In the genomic region with DNA sequence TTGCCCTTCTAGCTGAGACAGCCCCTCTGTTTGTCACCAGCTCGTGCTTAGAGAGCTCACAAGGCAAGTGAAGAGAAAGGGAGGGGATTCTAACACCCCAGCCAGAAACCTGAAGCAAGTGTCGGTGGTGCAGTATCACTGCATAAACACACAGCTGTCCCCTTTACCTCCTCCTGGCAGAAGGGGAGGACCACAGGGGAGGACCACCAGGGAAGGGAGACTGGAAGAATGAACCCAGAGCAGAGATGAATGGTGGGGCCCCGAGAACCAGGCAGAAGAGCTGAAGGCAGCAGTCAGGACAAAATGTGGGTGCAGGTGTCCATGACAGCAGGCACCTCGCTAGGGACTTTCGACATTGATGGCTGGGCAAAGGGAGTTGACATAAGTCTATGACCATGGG, we compare ENCODE assay signal across 18 mouse cellular contexts. TPM values are rescaled to one million over a fixed set of nuclear protein-coding genes. Genes with fewer than 3 reads are reported as not detected.
DNase-seq lines count a peak whose midpoint lies in the region; ATAC-seq and TF ChIP-seq lines count a peak whose summit lies in the region.
"Had no signal": no experiment of that assay in that cellular context is flagged by ENCODE, and none has a peak within 500 bp of the region (broad histone marks: within the 10 kb centered on the region; RNA-seq: fewer than 3 reads in every experiment).

No protein-coding gene starts in this region.

- peak; percentile 10; the same call in 1 of the 2 replicates for ATAC-seq in forebrain, embryonic 13.5 days
- no peak; the same call in 1 of the 2 replicates for ATAC-seq in forebrain, embryonic 15.5 days (replicated peaks)
- ATAC-seq in limb, embryonic 12.5 days (ENCODE audit: insufficient number of reproducible peaks, insufficient read depth, low FRiP score, low TSS enrichment, low read depth), result no peak
- no peak for ATAC-seq in stomach, postnatal 0 days (ENCODE audit: low FRiP score, low TSS enrichment)
- ATAC-seq: midbrain, embryonic 13.5 days had no signal

- no peak for TF ChIP-seq POLR2A in spleen, adult 2 months (IDR thresholded peaks at IDR 0.05; ENCODE audit: low read depth, low read length)

- WGBS in forebrain, embryonic 13.5 days, result 74% methylated on average over 5 of the region's 5 CpGs
- 62% methylated on average over 5 of the region's 5 CpGs for WGBS in forebrain, embryonic 15.5 days
- 82% methylated on average over 5 of the region's 5 CpGs for WGBS in spleen, adult 2 months
- WGBS in limb, embryonic 12.5 days, result 60% methylated on average over 5 of the region's 5 CpGs
- 66% methylated on average over 5 of the region's 5 CpGs for WGBS in stomach, postnatal 0 days

- no peaks in the 10 kb centered on the region for H3K9me3 ChIP-seq in forebrain, embryonic 13.5 days (replicated peaks)
- no peaks in the 10 kb centered on the region for H3K9me3 ChIP-seq in forebrain, embryonic 15.5 days
- no peaks in the 10 kb centered on the region for H3K9me3 ChIP-seq in limb, embryonic 12.5 days
- no peaks in the 10 kb centered on the region for H3K9me3 ChIP-seq in stomach, postnatal 0 days (ENCODE audit: control insufficient read depth, low read length)
- H3K9me3 ChIP-seq: hindbrain, embryonic 12.5 days; midbrain, embryonic 13.5 days had no signal

- no peak for DNase-seq in spleen, adult 2 months (ENCODE audit: low read depth in 1 of 2, low spot score in 2 of 2)
- no peak for DNase-seq in spleen, adult 12 weeks (ENCODE audit: low spot score)
- DNase-seq in stomach, postnatal 0 days (ENCODE audit: low spot score), result no peak
- DNase-seq in right cerebral cortex, postnatal 10 days (ENCODE audit: low spot score in 2 of 2), result no peak
- DNase-seq: adrenal gland, postnatal 25 days; cerebellum, adult 9-10 months; heart, postnatal 14 days; kidney, adult 11 months; layer of hippocampus, adult 9-11 months; right cerebral cortex, postnatal 14 days had no signal

- no peak overlapping the region for H3K4me2 ChIP-seq in forebrain, embryonic 13.5 days
- H3K4me2 ChIP-seq in forebrain, embryonic 15.5 days (replicated peaks), result no peak overlapping the region
- H3K4me2 ChIP-seq in limb, embryonic 12.5 days, result no peak overlapping the region
- no peak overlapping the region for H3K4me2 ChIP-seq in stomach, postnatal 0 days (replicated peaks; ENCODE audit: low read depth)
- H3K4me2 ChIP-seq: heart, embryonic 11.5 days; hindbrain, embryonic 12.5 days; midbrain, embryonic 13.5 days had no signal

- H3K4me1 ChIP-seq in forebrain, embryonic 13.5 days, result no peaks in the 10 kb centered on the region
- peaks cover 5% of the 10 kb centered on the region; the same call in 1 of the 2 replicates for H3K4me1 ChIP-seq in forebrain, embryonic 15.5 days
- peaks cover 4% of the 10 kb centered on the region; the same call in 1 of the 2 replicates for H3K4me1 ChIP-seq in spleen, adult 2 months (ENCODE audit: control insufficient read depth, insufficient read depth, insufficient read length)
- peaks cover 46% of the 10 kb centered on the region for H3K4me1 ChIP-seq in limb, embryonic 12.5 days (replicated peaks)
- H3K4me1 ChIP-seq in stomach, postnatal 0 days (replicated peaks; ENCODE audit: control insufficient read depth, insufficient read depth), result no peaks in the 10 kb centered on the region
- H3K4me1 ChIP-seq: hindbrain, embryonic 12.5 days; midbrain, embryonic 13.5 days had no signal

- peak overlapping the region; percentile 7 for H3K27ac ChIP-seq in forebrain, embryonic 13.5 days
- H3K27ac ChIP-seq in forebrain, embryonic 15.5 days (replicated peaks), result no peak overlapping the region
- H3K27ac ChIP-seq in spleen, adult 2 months (ENCODE audit: insufficient read depth, low read length), result peak overlapping the region; percentile 9; the same call in 1 of the 2 replicates
- 0 out of 2 replicates have a peak overlapping the region, but pooled peaks have one; percentile 35 for H3K27ac ChIP-seq in limb, embryonic 12.5 days
- no peak overlapping the region for H3K27ac ChIP-seq in stomach, postnatal 0 days (replicated peaks)
- H3K27ac ChIP-seq: hindbrain, embryonic 12.5 days; left cerebral cortex, adult 2 months; midbrain, embryonic 13.5 days had no signal

- no peak for TF ChIP-seq CTCF in spleen, adult 2 months (IDR thresholded peaks at IDR 0.05; ENCODE audit: extremely low read depth, insufficient read depth, insufficient read length, insufficient replicate concordance)
- no peak for TF ChIP-seq CTCF in stomach, postnatal 0 days (IDR thresholded peaks at IDR 0.05; ENCODE audit: low read depth)

- no peaks in the 10 kb centered on the region for H3K27me3 ChIP-seq in forebrain, embryonic 13.5 days
- no peaks in the 10 kb centered on the region for H3K27me3 ChIP-seq in forebrain, embryonic 15.5 days
- H3K27me3 ChIP-seq in spleen, adult 2 months (ENCODE audit: control insufficient read depth, insufficient read depth, low read length), result no peaks in the 10 kb centered on the region
- H3K27me3 ChIP-seq in limb, embryonic 12.5 days, result peaks cover 8% of the 10 kb centered on the region; the same call in 1 of the 2 replicates
- no peaks in the 10 kb centered on the region for H3K27me3 ChIP-seq in stomach, postnatal 0 days (ENCODE audit: control insufficient read depth, insufficient read depth, low read length)
- H3K27me3 ChIP-seq: hindbrain, embryonic 12.5 days; midbrain, embryonic 13.5 days had no signal

- TF ChIP-seq EP300 in stomach, postnatal 0 days (optimal IDR thresholded peaks at IDR 0.05), result no peak

- no peaks in the 10 kb centered on the region for H3K36me3 ChIP-seq in forebrain, embryonic 13.5 days (ENCODE audit: poor library complexity, severe bottlenecking)
- H3K36me3 ChIP-seq in forebrain, embryonic 15.5 days, result no peaks in the 10 kb centered on the region
- no peaks in the 10 kb centered on the region for H3K36me3 ChIP-seq in spleen, adult 2 months (ENCODE audit: control insufficient read depth, insufficient read depth, low read length)
- H3K36me3 ChIP-seq in limb, embryonic 12.5 days, result no peaks in the 10 kb centered on the region
- no peaks in the 10 kb centered on the region for H3K36me3 ChIP-seq in stomach, postnatal 0 days (ENCODE audit: control insufficient read depth, insufficient read depth, low read length)
- H3K36me3 ChIP-seq: hindbrain, embryonic 12.5 days; midbrain, embryonic 13.5 days had no signal

- no peak overlapping the region for H3K9ac ChIP-seq in forebrain, embryonic 13.5 days
- no peak overlapping the region for H3K9ac ChIP-seq in forebrain, embryonic 15.5 days (replicated peaks)
- H3K9ac ChIP-seq in limb, embryonic 12.5 days (replicated peaks), result no peak overlapping the region
- H3K9ac ChIP-seq in stomach, postnatal 0 days (ENCODE audit: low read length), result no peak overlapping the region
- H3K9ac ChIP-seq: hindbrain, embryonic 12.5 days; midbrain, embryonic 13.5 days had no signal

- H3K4me3 ChIP-seq in forebrain, embryonic 13.5 days, result no peak overlapping the region
- H3K4me3 ChIP-seq in forebrain, embryonic 15.5 days, result no peak overlapping the region
- no peak overlapping the region for H3K4me3 ChIP-seq in spleen, adult 2 months (ENCODE audit: extremely low read depth, insufficient read depth, insufficient read length)
- no peak overlapping the region for H3K4me3 ChIP-seq in limb, embryonic 12.5 days (replicated peaks)
- no peak overlapping the region for H3K4me3 ChIP-seq in stomach, postnatal 0 days (ENCODE audit: low read depth, low read length)
- H3K4me3 ChIP-seq: hindbrain, embryonic 12.5 days; left cerebral cortex, adult 2 months; megakaryocyte, embryonic 14.5 days; midbrain, embryonic 13.5 days had no signal

RNA-seq across cellular contexts. Expression of a gene that starts 51.8 kb away (rescaled TPM):
- 13.0 and 14.2 TPM in 2 replicates for polyA plus RNA-seq in forebrain, embryonic 13.5 days (2015; fragmentation: Nextera tagmentation; extraction: Ambion mirVana)
- 12.4 and 12.9 TPM in 2 replicates for polyA plus RNA-seq in forebrain, embryonic 15.5 days (2015; fragmentation: Nextera tagmentation; extraction: Ambion mirVana)
- polyA plus RNA-seq in spleen, adult 2 months (2012; rRNA removed), result 5.4 and 6.1 TPM in 2 replicates
- 16.8 and 17.5 TPM in 2 replicates for polyA plus RNA-seq in limb, embryonic 12.5 days (2016; fragmentation: Nextera tagmentation; extraction: Ambion mirVana)
- polyA plus RNA-seq in stomach, postnatal 0 days (2015; fragmentation: Nextera tagmentation; extraction: Ambion mirVana), result 7.6 and 8.6 TPM in 2 replicates

Comparison
In these comparisons a context has a peak if more than half of its experiments do, and no peak if none do; other contexts are left out.
1. H3K27ac ChIP-seq: peak in forebrain, embryonic 13.5 days (single experiment), spleen, adult 2 months (single experiment) and limb, embryonic 12.5 days (single experiment); none in forebrain, embryonic 15.5 days (single experiment) and stomach, postnatal 0 days (single experiment).